Mouse (Mus musculus) bone marrow, adult 2 months (tissue): ENCODE measurements around the gene Fkbpl.

ENCODE experiments used
- CTCF ChIP-seq: fragments of 200-500 bp; IDR thresholded peaks from 2 replicates; pipeline ENCODE4 v1.5.1; 2011; ENCODE audit warnings: low read length, control low read depth; ENCODE audit not compliant: control insufficient read depth, insufficient read depth
- POLR2A ChIP-seq: fragments of 200-500 bp; IDR thresholded peaks from 2 replicates; pipeline ENCODE4 v1.6.1; 2011; ENCODE audit warnings: low read depth, mild to moderate bottlenecking, control low read depth, low read length, borderline replicate concordance; ENCODE audit not compliant: control insufficient read depth

GRCm38 (mm10) chr17:34648141-34648890 lies 3.8 kb downstream of the Fkbpl start:
- TF ChIP-seq CTCF: no peak
- TF ChIP-seq POLR2A: no peak
